Mouse (Mus musculus): Measurements from ENCODE around the gene Fgfr2.

- TF ChIP-seq CTCF (IDR thresholded peaks at IDR 0.05; ENCODE audit: borderline replicate concordance, extremely low read depth, insufficient read depth, insufficient read length) (no peak), POLR2A (IDR thresholded peaks at IDR 0.05; ENCODE audit: borderline replicate concordance, extremely low read depth, insufficient read depth, insufficient read length, poor library complexity, severe bottlenecking) (no peak)
Measured at GRCm38 (mm10) chr7:130631553-130632378, 2491.4 kb downstream of the Fgfr2 start.

Data from brain, embryonic 14.5 days (tissue).